8 mouse cellular contexts compared by ENCODE assay signal in the genomic region with DNA sequence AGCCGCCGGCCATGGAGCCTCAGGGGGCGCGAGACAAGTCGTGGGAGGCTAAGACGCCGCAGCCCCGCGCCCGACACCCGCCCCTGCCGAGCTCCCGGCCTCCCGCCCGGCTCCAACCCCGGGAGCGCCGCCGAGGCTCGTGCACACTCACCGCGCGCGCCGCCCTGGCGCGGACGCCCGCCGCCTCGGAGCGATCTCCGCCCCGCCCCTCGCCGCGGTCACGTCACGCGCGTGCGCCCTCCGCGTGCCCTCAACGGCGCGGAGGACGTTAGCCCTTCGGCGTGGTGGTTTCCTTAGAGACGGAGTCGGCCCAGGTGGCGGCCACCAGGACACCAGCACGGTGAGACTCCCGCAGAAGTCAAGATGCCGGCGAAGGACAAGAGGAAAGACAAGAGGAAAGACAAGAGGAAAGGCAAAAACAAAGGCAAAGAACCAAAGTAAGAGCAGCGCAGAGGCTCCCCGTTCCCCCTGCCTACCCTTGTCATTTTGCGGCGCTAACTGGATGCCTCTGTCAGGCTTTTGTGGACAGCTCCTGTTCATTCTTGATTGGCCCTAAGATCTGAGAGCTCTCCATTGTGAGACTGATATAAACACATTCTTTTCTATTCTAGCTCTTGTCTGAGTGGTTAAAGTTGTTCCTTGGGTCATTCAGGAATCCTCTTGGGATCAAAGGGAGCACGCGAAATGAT. TPM values are rescaled to one million over a fixed set of nuclear protein-coding genes. Genes with fewer than 3 reads are reported as not detected.
DNase-seq lines count a peak whose midpoint lies in the region; ATAC-seq lines count a peak whose summit lies in the region.

A gene (minus strand): TSS at position 211 of the 689 bp plus-strand sequence.
A gene (plus strand): TSS at position 253 of the 689 bp plus-strand sequence.

- peak within 1 kb of the TSS; percentile 92 for H3K27ac ChIP-seq in hindbrain, embryonic 14.5 days

- peak; percentile 94 for ATAC-seq in hindbrain, embryonic 14.5 days (ENCODE audit: low FRiP score)

- H3K27me3 ChIP-seq in hindbrain, embryonic 14.5 days (ENCODE audit: control insufficient read depth, insufficient read depth, low read length): no peaks in the 10 kb centered on the region

- peak within 1 kb of the TSS; percentile 83 for H3K4me3 ChIP-seq in hindbrain, embryonic 14.5 days (replicated peaks; ENCODE audit: low read length)

- peak within 1 kb of the TSS; percentile 71 for H3K4me2 ChIP-seq in hindbrain, embryonic 14.5 days (replicated peaks)

- H3K9ac ChIP-seq in hindbrain, embryonic 14.5 days: peak within 1 kb of the TSS; percentile 77

- H3K9me3 ChIP-seq in hindbrain, embryonic 14.5 days (ENCODE audit: control insufficient read depth, low read length): no peaks in the 10 kb centered on the region

- WGBS in hindbrain, embryonic 14.5 days: under 1% methylated on average over 62 of the region's 63 CpGs

- peaks cover 8% of the 10 kb centered on the region; the same call in 1 of the 2 replicates for H3K4me1 ChIP-seq in hindbrain, embryonic 14.5 days (replicated peaks; ENCODE audit: control insufficient read depth, insufficient read depth, low read length)

- H3K36me3 ChIP-seq in hindbrain, embryonic 14.5 days (replicated peaks; ENCODE audit: control insufficient read depth, insufficient read depth): no peaks in the 10 kb centered on the region

- peak; percentile 93 for DNase-seq in NIH3T3 (ENCODE audit: low read depth)
- peak; percentile 96 to 97 for DNase-seq in cerebellum, postnatal 10 days
- peak; percentile 74 to 87 for DNase-seq in frontal cortex, postnatal 14 days (ENCODE audit: low spot score in 2 of 2)
- DNase-seq in hindbrain, embryonic 14.5 days (ENCODE audit: low spot score): peak; percentile 95
- DNase-seq in layer of hippocampus, postnatal 36 days: peak; percentile 91 to 93
- DNase-seq in lung, postnatal 36 days: peak; percentile 92
- DNase-seq in retina, postnatal 1 day: peak; percentile 94
- DNase-seq in urinary bladder, adult 18-20 months (ENCODE audit: low spot score in 2 of 2): peak; percentile 82 to 90

RNA-seq across cellular contexts. Expression of the first gene that starts in this region (rescaled TPM):
- 11.3 and 13.6 TPM in 2 replicates for polyA plus RNA-seq in hindbrain, embryonic 14.5 days (2014; fragmentation: Nextera tagmentation; extraction: Ambion mirVana)
- 10 to 100 TPM; 22.9 to 25.2 TPM for total RNA-seq in layer of hippocampus, postnatal 36 days (2021)

RNA-seq across cellular contexts. Expression of the second gene that starts in this region (rescaled TPM):
- polyA plus RNA-seq in hindbrain, embryonic 14.5 days (2014; fragmentation: Nextera tagmentation; extraction: Ambion mirVana): 2.6 and 3.0 TPM in 2 replicates
- total RNA-seq in layer of hippocampus, postnatal 36 days (2021): 10 to 100 TPM; 12.4 to 12.5 TPM

Comparison
In these comparisons a context has a peak if more than half of its experiments do, and no peak if none do; other contexts are left out.
1. Peak in every context shown above with its lines: DNase-seq, ATAC-seq, H3K4me3 ChIP-seq and H3K27ac ChIP-seq.